In the genomic region with DNA sequence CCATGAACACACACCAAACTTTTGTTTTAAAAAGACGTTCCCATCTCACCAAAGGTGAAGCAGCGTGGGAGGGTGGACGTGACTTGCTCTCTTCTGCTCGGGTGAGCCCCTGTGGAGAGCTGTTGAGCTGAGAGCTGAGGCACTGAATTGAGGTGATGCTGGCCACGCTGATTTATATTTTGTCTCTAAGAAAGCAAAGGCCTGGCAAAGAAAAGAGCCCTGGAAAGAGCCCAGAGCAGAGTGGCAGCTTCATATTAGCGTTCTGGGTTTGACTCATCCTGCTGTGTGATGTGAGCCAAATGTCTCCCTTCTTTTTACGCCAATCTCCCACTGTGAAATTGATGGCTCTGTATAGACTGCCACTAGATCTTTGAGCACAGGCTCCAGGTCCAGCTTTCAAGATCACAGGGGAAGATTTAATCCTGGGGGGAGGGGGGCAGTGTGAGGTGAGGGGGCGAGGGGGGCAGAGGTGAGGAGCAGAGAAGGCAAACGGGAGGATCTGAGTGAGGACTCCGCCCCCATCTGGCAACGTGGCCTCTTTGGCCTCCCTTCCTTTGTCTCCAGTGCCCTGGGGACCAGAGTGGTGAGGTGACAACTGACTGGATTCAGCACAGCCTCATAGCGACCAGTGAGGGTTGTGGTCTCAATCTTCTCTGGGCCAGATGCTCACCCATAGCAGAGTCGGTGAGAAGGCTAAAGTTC, we compare ENCODE assay signal across 10 mouse cellular contexts. TPM values are rescaled to one million over a fixed set of nuclear protein-coding genes. Genes with fewer than 3 reads are reported as not detected.
DNase-seq lines count a peak whose midpoint lies in the region; ATAC-seq and TF ChIP-seq lines count a peak whose summit lies in the region.
"Had no signal": no experiment of that assay in that cellular context is flagged by ENCODE, and none has a peak within 500 bp of the region (broad histone marks: within the 10 kb centered on the region; RNA-seq: fewer than 3 reads in every experiment).

No protein-coding gene starts in this region.

- H3K4me1 ChIP-seq in forebrain, embryonic 10.5 days: peaks cover 32% of the 10 kb centered on the region
- H3K4me1 ChIP-seq in limb, embryonic 13.5 days: peaks cover 32% of the 10 kb centered on the region

- H3K4me3 ChIP-seq in left cerebral cortex, adult 2 months: no peak overlapping the region
- 0 out of 2 replicates have a peak overlapping the region, but pooled peaks have one; percentile 18 for H3K4me3 ChIP-seq in forebrain, embryonic 10.5 days
- no peak overlapping the region for H3K4me3 ChIP-seq in limb, embryonic 13.5 days
- H3K4me3 ChIP-seq in gastrocnemius, adult 2 months: no peak overlapping the region

- H3K9ac ChIP-seq in limb, embryonic 13.5 days: no peak overlapping the region

- no peaks in the 10 kb centered on the region for H3K27me3 ChIP-seq in forebrain, embryonic 10.5 days (ENCODE audit: poor library complexity, severe bottlenecking)
- H3K27me3 ChIP-seq in limb, embryonic 13.5 days: no peaks in the 10 kb centered on the region

- peaks cover 21% of the 10 kb centered on the region for H3K36me3 ChIP-seq in forebrain, embryonic 10.5 days (replicated peaks)
- peaks cover 9% of the 10 kb centered on the region for H3K36me3 ChIP-seq in limb, embryonic 13.5 days

- H3K9me3 ChIP-seq in forebrain, embryonic 10.5 days: peaks cover 15% of the 10 kb centered on the region
- H3K9me3 ChIP-seq in limb, embryonic 13.5 days: peaks cover 8% of the 10 kb centered on the region

- intact Hi-C loops in left cerebral cortex, adult 2 months (cut with DNase I): no loop called here
- intact Hi-C loops in left cerebral cortex, postnatal 36 days (cut with DNase I): no loop called here
- intact Hi-C loops in gastrocnemius, adult 2 months (cut with DNase I): no loop called here

- H3K4me2 ChIP-seq in limb, embryonic 13.5 days (replicated peaks): 0 out of 2 replicates have a peak overlapping the region, but pooled peaks have one; percentile 9

- peak overlapping the region; percentile 69; the same call in 1 of the 2 replicates for H3K27ac ChIP-seq in left cerebral cortex, adult 2 months
- peak overlapping the region; percentile 82 for H3K27ac ChIP-seq in forebrain, embryonic 10.5 days
- H3K27ac ChIP-seq in limb, embryonic 13.5 days: no peak overlapping the region; the same call in 1 of the 2 replicates
- no peak overlapping the region for H3K27ac ChIP-seq in gastrocnemius, adult 2 months

- 13% methylated on average over 13 of the region's 13 CpGs for WGBS in forebrain, embryonic 10.5 days
- 30% methylated on average over 13 of the region's 13 CpGs for WGBS in limb, embryonic 13.5 days

- peak; percentile 3 for ATAC-seq in activated CD4-positive, CD25-positive, alpha-beta regulatory T cell, adult 4 months
- ATAC-seq in limb, embryonic 13.5 days (ENCODE audit: low FRiP score, low read depth): peak; percentile 66; the same call in 1 of the 2 replicates

- DNase-seq in left cerebral cortex, adult 2 months (ENCODE audit: extremely low spot score in 1 of 2, low spot score in 2 of 2): peak in 1 of 2 experiments; percentile 21
- no peak for DNase-seq in left cerebral cortex, postnatal 36 days (ENCODE audit: low spot score in 2 of 2)
- DNase-seq in forebrain, embryonic 10.5 days (ENCODE audit: extremely low spot score, low spot score): peak; percentile 56
- DNase-seq in testis, postnatal 14 days (ENCODE audit: low spot score): peak; percentile 36
- no peak for DNase-seq in kidney, postnatal 4 days
- no peak for DNase-seq in gastrocnemius, adult 2 months

- TF ChIP-seq CTCF in left cerebral cortex, adult 2 months (IDR thresholded peaks at IDR 0.05): no peak
- TF ChIP-seq CTCF in gastrocnemius, adult 2 months (IDR thresholded peaks at IDR 0.05): no peak

RNA-seq across cellular contexts. Expression of a gene that starts 9.8 kb away (rescaled TPM):
- 100 to 1,000 TPM; 605 to 615 TPM for total RNA-seq in left cerebral cortex, adult 2 months (2021)
- 100 to 1,000 TPM; 603 to 618 TPM for total RNA-seq in left cerebral cortex, postnatal 36 days (2021)
- 10 to 100 TPM; 65.0 to 90.0 TPM for polyA plus RNA-seq in activated CD4-positive, CD25-positive, alpha-beta regulatory T cell, adult 4 months (2017; shearing (Covaris generic))
- polyA plus RNA-seq in forebrain, embryonic 10.5 days (2016; fragmentation: Nextera tagmentation; extraction: Ambion mirVana): 9.8 and 16.1 TPM in 2 replicates
- 7.6 and 7.9 TPM in 2 replicates for polyA plus RNA-seq in limb, embryonic 13.5 days (2015; fragmentation: Nextera tagmentation; extraction: Ambion mirVana)
- not detected for total RNA-seq in gastrocnemius, adult 2 months (2021)

RNA-seq across cellular contexts. Expression of a gene that starts 44.7 kb away (rescaled TPM):
- not detected for total RNA-seq in left cerebral cortex, adult 2 months (2021)
- not detected for total RNA-seq in left cerebral cortex, postnatal 36 days (2021)
- not detected for polyA plus RNA-seq in activated CD4-positive, CD25-positive, alpha-beta regulatory T cell, adult 4 months (2017; shearing (Covaris generic))
- 0.11 TPM in 1 of 2 replicates, not detected in the other for polyA plus RNA-seq in forebrain, embryonic 10.5 days (2016; fragmentation: Nextera tagmentation; extraction: Ambion mirVana)
- 0.23 and 0.40 TPM in 2 replicates for polyA plus RNA-seq in limb, embryonic 13.5 days (2015; fragmentation: Nextera tagmentation; extraction: Ambion mirVana)
- not detected for total RNA-seq in gastrocnemius, adult 2 months (2021)
- total RNA-seq: hematopoietic stem cell, adult 5-6 weeks; neutrophil, adult 5-6 weeks had no signal

Comparison
In these comparisons a context has a peak if more than half of its experiments do, and no peak if none do; other contexts are left out.
1. DNase-seq: peak in forebrain, embryonic 10.5 days (single experiment) and testis, postnatal 14 days (single experiment); none in left cerebral cortex, postnatal 36 days (0 of 2), kidney, postnatal 4 days (0 of 2) and gastrocnemius, adult 2 months (single experiment).
2. H3K27ac ChIP-seq: peak in left cerebral cortex, adult 2 months (single experiment) and forebrain, embryonic 10.5 days (single experiment); none in limb, embryonic 13.5 days (single experiment) and gastrocnemius, adult 2 months (single experiment).
3. RNA of a gene that starts 9.8 kb away (total RNA-seq): 603 to 618 TPM in left cerebral cortex, postnatal 36 days and 605 to 615 TPM in left cerebral cortex, adult 2 months; not detected in gastrocnemius, adult 2 months; every median in the first group is over 100 times any median in the second.